Mouse (Mus musculus): ENCODE results near the gene Gm45213. TPM values are rescaled to one million over a fixed set of nuclear protein-coding genes. Genes with fewer than 3 reads are reported as not detected.
"Not testable (repeated sequence)": the region's sequence is repeated elsewhere in the genome, so short reads cannot be mapped to it uniquely, and the experiment has no call there.

The Gm45213 gene
- polyA plus RNA-seq, 1 experiment from 2014 or later, result not detected

DNA sequence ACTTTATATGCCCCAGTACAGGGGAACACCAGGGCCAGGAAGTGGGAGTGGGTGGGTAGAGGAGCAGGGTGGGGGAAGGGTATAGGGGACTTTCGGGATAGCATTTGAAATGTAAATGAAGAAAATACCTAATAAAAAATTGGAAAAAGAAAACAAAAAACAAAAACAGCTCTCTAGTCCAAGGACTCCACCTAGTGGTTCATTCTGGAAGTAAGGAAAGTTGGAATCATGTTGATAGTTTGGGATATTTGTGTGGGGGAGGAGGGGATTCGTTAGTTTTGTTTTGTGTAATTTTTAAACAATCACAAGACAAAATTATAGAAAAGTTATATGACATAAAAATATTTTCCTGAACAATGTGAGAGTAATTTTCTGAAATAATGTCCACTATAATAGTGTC lies 12.0 kb downstream of the Gm45213 start:
- H3K4me3 ChIP-seq; ATAC-seq (ENCODE audit: insufficient number of reproducible peaks, insufficient read depth, low FRiP score, low TSS enrichment); H3K36me3 ChIP-seq; H3K4me1 ChIP-seq; H3K9ac ChIP-seq; H3K4me2 ChIP-seq (replicated peaks); H3K27ac ChIP-seq; H3K27me3 ChIP-seq; H3K9me3 ChIP-seq: not testable (repeated sequence)
- 13% methylated on average over 2 of the region's 2 CpGs for WGBS

DNA sequence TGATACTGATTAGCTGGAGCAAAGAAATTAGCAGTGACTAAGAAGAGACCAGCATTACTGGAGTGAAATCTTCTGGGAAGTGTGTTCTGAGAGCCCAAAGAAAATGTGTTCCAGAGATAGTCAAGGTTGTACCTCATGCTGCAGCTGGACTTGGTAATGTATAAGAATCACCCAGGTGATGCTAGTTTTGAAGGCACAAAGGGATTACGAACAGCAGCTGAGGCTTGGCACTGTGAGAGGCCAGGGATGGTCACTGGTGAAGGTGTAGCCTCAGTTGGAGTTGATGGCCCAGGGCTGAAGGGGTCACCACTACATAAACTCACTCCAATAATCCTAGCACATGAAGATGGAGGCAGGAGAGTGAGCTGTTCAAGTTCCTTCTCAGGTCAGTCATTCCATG lies 15.3 kb downstream of the Gm45213 start, which contains the start of gene Snrpa1:
Gene Snrpa1, plus strand, starts transcription at position 301 of the 400 bp plus-strand sequence.
- no peak within 1 kb of the TSS for H3K27ac ChIP-seq
- 68% methylated on average over 1 of the region's 1 CpGs for WGBS
- peaks cover 11% of the 10 kb centered on the region; the same call in 1 of the 2 replicates for H3K4me1 ChIP-seq
- no peaks in the 10 kb centered on the region for H3K9me3 ChIP-seq
- peak within 1 kb of the TSS; percentile 83 for H3K4me2 ChIP-seq (replicated peaks)
- H3K4me3 ChIP-seq, result peak within 1 kb of the TSS; percentile 90
- H3K27me3 ChIP-seq, result no peaks in the 10 kb centered on the region
- H3K36me3 ChIP-seq, result peaks cover 14% of the 10 kb centered on the region
- H3K9ac ChIP-seq, result peak within 1 kb of the TSS; percentile 94
- no peak for ATAC-seq (ENCODE audit: insufficient number of reproducible peaks, insufficient read depth, low FRiP score, low TSS enrichment)

GRCm38 (mm10) chr7:66060066-66060956 lies 16.9 kb downstream of the Gm45213 start:
- Histone ChIP-seq H3K4me2 (replicated peaks) (peak overlapping the region; percentile 83), H3K27ac (peak overlapping the region; percentile 76), H3K4me3 (peak overlapping the region; percentile 90), H3K4me1 (peaks cover 11% of the 10 kb centered on the region; the same call in 1 of the 2 replicates), H3K27me3 (no peaks in the 10 kb centered on the region), H3K9ac (peak overlapping the region; percentile 94), H3K9me3 (no peaks in the 10 kb centered on the region), H3K36me3 (peaks cover 25% of the 10 kb centered on the region)
- under 1% methylated on average over 64 of the region's 64 CpGs for WGBS
- ATAC-seq (ENCODE audit: insufficient number of reproducible peaks, insufficient read depth, low FRiP score, low TSS enrichment), result peak; percentile 92

- H3K4me2 ChIP-seq (replicated peaks), result peak overlapping the region; percentile 83
- peaks cover 11% of the 10 kb centered on the region; the same call in 1 of the 2 replicates for H3K4me1 ChIP-seq
- peaks cover 26% of the 10 kb centered on the region for H3K36me3 ChIP-seq
- H3K9me3 ChIP-seq, result no peaks in the 10 kb centered on the region
- H3K4me3 ChIP-seq, result peak overlapping the region; percentile 90
- H3K27ac ChIP-seq, result no peak overlapping the region
- H3K27me3 ChIP-seq, result no peaks in the 10 kb centered on the region
- WGBS, result 1% methylated on average over 14 of the region's 14 CpGs
- peak overlapping the region; percentile 94 for H3K9ac ChIP-seq
- ATAC-seq (ENCODE audit: insufficient number of reproducible peaks, insufficient read depth, low FRiP score, low TSS enrichment), result no peak
Observed at GRCm38 (mm10) chr7:66061057-66061456, 17.7 kb downstream of the Gm45213 start.

- Histone ChIP-seq H3K9ac (no peak overlapping the region), H3K4me2 (replicated peaks) (no peak overlapping the region), H3K27ac (no peak overlapping the region), H3K27me3 (no peaks in the 10 kb centered on the region), H3K36me3 (peaks cover 53% of the 10 kb centered on the region), H3K4me3 (no peak overlapping the region), H3K9me3 (no peaks in the 10 kb centered on the region), H3K4me1 (peaks cover 12% of the 10 kb centered on the region)
- ATAC-seq (ENCODE audit: insufficient number of reproducible peaks, insufficient read depth, low FRiP score, low TSS enrichment), result no peak
- 94% methylated on average over 2 of the region's 2 CpGs for WGBS
Observed at GRCm38 (mm10) chr7:66076411-66076810, 33.0 kb downstream of the Gm45213 start.

- Histone ChIP-seq H3K4me1 (peaks cover 18% of the 10 kb centered on the region), H3K9me3 (no peaks in the 10 kb centered on the region), H3K27me3 (no peaks in the 10 kb centered on the region), H3K27ac (peak within 1 kb of the TSS; percentile 78), H3K9ac (peak within 1 kb of the TSS; percentile 77), H3K4me2 (replicated peaks) (peak within 1 kb of the TSS; percentile 69), H3K4me3 (peak within 1 kb of the TSS; percentile 94), H3K36me3 (peaks cover 48% of the 10 kb centered on the region)
- peak; percentile 99 for ATAC-seq (ENCODE audit: insufficient number of reproducible peaks, insufficient read depth, low FRiP score, low TSS enrichment)
- WGBS, result under 1% methylated on average over 65 of the region's 65 CpGs
Observed at GRCm38 (mm10) chr7:66079364-66080230, 36.2 kb downstream of the Gm45213 start, which contains the start of gene Selenos. TSS of gene Selenos (plus strand) at chr7:66079649.

DNA sequence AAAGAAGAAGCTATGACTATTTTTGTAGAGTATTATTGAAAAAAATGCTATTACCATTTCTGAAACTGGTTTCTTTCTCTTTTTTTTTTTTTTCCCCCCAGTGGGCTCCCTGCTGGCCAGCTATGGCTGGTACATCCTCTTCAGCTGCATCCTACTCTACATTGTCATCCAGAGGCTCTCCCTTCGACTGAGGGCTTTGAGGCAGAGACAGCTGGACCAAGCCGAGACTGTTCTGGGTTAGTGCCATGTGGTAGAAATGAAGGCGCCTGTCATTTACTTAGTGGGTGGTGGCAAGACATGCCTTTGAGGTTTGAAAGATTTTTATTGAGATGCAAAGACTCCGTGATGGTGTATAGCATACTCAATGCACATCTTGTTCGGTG lies 36.8 kb downstream of the Gm45213 start:
- 35% methylated on average over 5 of the region's 5 CpGs for WGBS

GRCm38 (mm10) chr7:66083757-66084156 lies 40.4 kb downstream of the Gm45213 start:
- peaks cover 64% of the 10 kb centered on the region for H3K36me3 ChIP-seq
- ATAC-seq (ENCODE audit: insufficient number of reproducible peaks, insufficient read depth, low FRiP score, low TSS enrichment), result no peak
- no peak overlapping the region for H3K9ac ChIP-seq
- H3K4me1 ChIP-seq, result peaks cover 18% of the 10 kb centered on the region
- H3K4me3 ChIP-seq, result no peak overlapping the region
- 91% methylated on average over 6 of the region's 6 CpGs for WGBS
- no peak overlapping the region for H3K4me2 ChIP-seq (replicated peaks)
- no peak overlapping the region for H3K27ac ChIP-seq
- H3K27me3 ChIP-seq, result no peaks in the 10 kb centered on the region
- no peaks in the 10 kb centered on the region for H3K9me3 ChIP-seq

More for the DNA sequence above, 36.8 kb downstream of the Gm45213 start:
- Histone ChIP-seq H3K9me3 (no peaks in the 10 kb centered on the region), H3K4me3 (peak overlapping the region; percentile 94), H3K27me3 (no peaks in the 10 kb centered on the region), H3K27ac (no peak overlapping the region), H3K9ac (peak overlapping the region; percentile 77), H3K4me1 (peaks cover 18% of the 10 kb centered on the region), H3K36me3 (peaks cover 48% of the 10 kb centered on the region), H3K4me2 (replicated peaks) (peak overlapping the region; percentile 69)
- no peak for ATAC-seq (ENCODE audit: insufficient number of reproducible peaks, insufficient read depth, low FRiP score, low TSS enrichment)

GRCm38 (mm10) chr7:66084546-66084945 lies 41.1 kb downstream of the Gm45213 start:
- ATAC-seq (ENCODE audit: insufficient number of reproducible peaks, insufficient read depth, low FRiP score, low TSS enrichment), result no peak
- peaks cover 71% of the 10 kb centered on the region for H3K36me3 ChIP-seq
- WGBS, result 86% methylated on average over 7 of the region's 7 CpGs

GRCm38 (mm10) chr7:66087652-66088051 lies 44.2 kb downstream of the Gm45213 start:
- no peak overlapping the region for H3K4me3 ChIP-seq
- no peak overlapping the region for H3K4me2 ChIP-seq (replicated peaks)
- H3K27me3 ChIP-seq, result no peaks in the 10 kb centered on the region
- no peaks in the 10 kb centered on the region for H3K9me3 ChIP-seq
- peaks cover 4% of the 10 kb centered on the region; the same call in 1 of the 2 replicates for H3K4me1 ChIP-seq
- no peak overlapping the region for H3K9ac ChIP-seq
- WGBS, result 86% methylated on average over 4 of the region's 4 CpGs
- H3K27ac ChIP-seq, result no peak overlapping the region
- peaks cover 87% of the 10 kb centered on the region for H3K36me3 ChIP-seq
- no peak for ATAC-seq (ENCODE audit: insufficient number of reproducible peaks, insufficient read depth, low FRiP score, low TSS enrichment)

More at GRCm38 (mm10) chr7:66084546-66084945, 41.1 kb downstream of the Gm45213 start:
- Histone ChIP-seq H3K4me2 (replicated peaks) (no peak overlapping the region), H3K27ac (no peak overlapping the region), H3K4me1 (peaks cover 18% of the 10 kb centered on the region), H3K9me3 (no peaks in the 10 kb centered on the region), H3K9ac (no peak overlapping the region), H3K4me3 (no peak overlapping the region), H3K27me3 (no peaks in the 10 kb centered on the region)

DNA sequence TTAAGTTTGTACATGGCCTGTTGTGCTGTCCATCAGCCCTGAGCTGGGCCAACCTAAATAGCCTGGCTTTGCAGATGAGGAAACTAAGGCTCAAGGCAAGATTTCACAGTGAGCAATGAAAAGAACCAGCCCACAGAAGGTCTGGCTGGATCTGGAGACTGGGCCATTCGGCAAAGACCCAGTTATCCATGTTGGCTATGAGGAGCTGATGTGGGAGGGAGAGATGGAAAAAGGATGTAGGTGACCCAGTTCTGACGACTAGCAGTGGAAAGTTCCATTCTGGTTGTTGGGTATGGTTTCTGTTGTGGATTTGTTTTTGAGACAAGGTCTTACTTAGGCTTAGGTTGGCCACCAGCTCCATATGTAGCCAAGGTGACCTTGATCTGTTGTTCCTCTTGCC lies 44.7 kb downstream of the Gm45213 start:
- 92% methylated on average over 2 of the region's 2 CpGs for WGBS
- Histone ChIP-seq H3K4me1 (peaks cover 1% of the 10 kb centered on the region; the same call in 1 of the 2 replicates), H3K9me3 (no peaks in the 10 kb centered on the region), H3K4me2 (replicated peaks) (no peak overlapping the region), H3K27ac (no peak overlapping the region), H3K27me3 (no peaks in the 10 kb centered on the region), H3K4me3 (no peak overlapping the region), H3K36me3 (peaks cover 83% of the 10 kb centered on the region), H3K9ac (no peak overlapping the region)
- no peak for ATAC-seq (ENCODE audit: insufficient number of reproducible peaks, insufficient read depth, low FRiP score, low TSS enrichment)

All from embryonic facial prominence, embryonic 12.5 days (tissue).